Mouse (Mus musculus) cerebellum, adult 2 months (tissue): ENCODE data around the gene Bicra. TPM values are rescaled to one million over a fixed set of nuclear protein-coding genes. Genes with fewer than 3 reads are reported as not detected.

Source experiments
- DNase-seq, 2 experiments: peaks; one replicate each; pipeline ENCODE4 v3.0.0; 2021
- H3K27ac ChIP-seq: fragments of 200-500 bp; 2 replicates; pipeline ENCODE4 v1.5.1; 2012; ENCODE audit warnings: low read length, control low read depth, inconsistent platforms; ENCODE audit not compliant: insufficient read depth
- H3K27me3 ChIP-seq: fragments of 200-500 bp; 2 replicates; pipeline ENCODE4 v1.6.1; 2012; ENCODE audit warnings: inconsistent platforms, mild to moderate bottlenecking, low read length, moderate library complexity; ENCODE audit not compliant: control insufficient read depth, insufficient read depth
- H3K4me1 ChIP-seq: fragments of 200-500 bp; 2 replicates; pipeline ENCODE4 v1.6.1; 2011; ENCODE audit warnings: low read length; ENCODE audit not compliant: control insufficient read depth, insufficient read depth
- H3K4me3 ChIP-seq: fragments of 200-500 bp; replicated peaks from 2 replicates; pipeline ENCODE3; 2011; ENCODE audit warnings: mild to moderate bottlenecking, low read depth, low read length, control low read depth; ENCODE audit not compliant: insufficient read depth
- CTCF ChIP-seq: fragments of 200-500 bp; IDR thresholded peaks from 2 replicates; pipeline ENCODE4 v1.5.1; 2011; ENCODE audit warnings: low read depth, mild to moderate bottlenecking, control low read depth, low read length, moderate library complexity, borderline replicate concordance; ENCODE audit not compliant: insufficient read depth
- POLR2A ChIP-seq: fragments of 200-500 bp; IDR thresholded peaks from 2 replicates; pipeline ENCODE4 v1.6.1; 2011; ENCODE audit warnings: low read length, control low read depth, borderline replicate concordance; ENCODE audit not compliant: insufficient read depth
- WGBS: fragments of 180-500 bp; shearing (Covaris S2); methylation state at CpG from one replicate; pipeline ENCODE4 v1.1.7; 2018; 5-methylcytosine and 5-hydroxymethylcytosine counted together
- polyA plus RNA-seq: library from polyadenylated mRNA; depleted of rRNA; stranded (reverse); fragments of >200 nt; gene quantifications from 2 replicates; pipeline ENCODE4 v1.2.3, GENCODE M21; 2012

Bicra gene
- polyA plus RNA-seq, 1 experiment = 12.3 TPM

GRCm38 (mm10) chr7:15961239-15961638 lies 86.5 kb downstream of the Bicra start:
- H3K27me3 ChIP-seq = no peaks in the 10 kb centered on the region
- H3K27ac ChIP-seq = no peak overlapping the region
- H3K4me3 ChIP-seq = no peak overlapping the region
- H3K4me1 ChIP-seq = no peaks in the 10 kb centered on the region
- TF ChIP-seq CTCF = no peak
- no peak for TF ChIP-seq POLR2A
- DNase-seq = no peak
- 60% methylated on average over 4 of the region's 4 CpGs for WGBS

DNA sequence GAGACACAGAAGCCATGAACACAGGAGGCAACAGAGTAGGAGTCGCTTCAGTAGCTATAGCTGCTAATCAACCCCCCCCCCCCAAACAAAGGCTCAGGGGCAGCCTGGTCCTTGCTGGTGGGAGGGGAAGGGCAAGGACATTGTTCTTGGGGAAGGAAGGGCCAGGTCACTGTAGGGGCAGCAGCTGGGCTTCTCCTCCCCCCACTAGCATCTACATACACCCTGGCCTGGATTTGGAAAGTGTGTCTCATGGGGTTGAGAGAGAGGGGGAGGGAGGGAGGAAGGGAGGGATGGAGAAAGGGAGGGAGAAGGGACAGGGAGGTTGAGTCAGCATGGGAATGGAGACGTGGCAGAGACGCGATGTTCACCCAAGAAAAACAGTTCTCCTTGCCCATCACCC lies 87.0 kb downstream of the Bicra start:
- TF ChIP-seq POLR2A (no peak), CTCF (no peak)
- Histone ChIP-seq H3K4me3 (no peak overlapping the region), H3K27ac (no peak overlapping the region), H3K27me3 (no peaks in the 10 kb centered on the region), H3K4me1 (no peaks in the 10 kb centered on the region)
- DNase-seq = no peak
- WGBS = 52% methylated on average over 4 of the region's 4 CpGs

DNA sequence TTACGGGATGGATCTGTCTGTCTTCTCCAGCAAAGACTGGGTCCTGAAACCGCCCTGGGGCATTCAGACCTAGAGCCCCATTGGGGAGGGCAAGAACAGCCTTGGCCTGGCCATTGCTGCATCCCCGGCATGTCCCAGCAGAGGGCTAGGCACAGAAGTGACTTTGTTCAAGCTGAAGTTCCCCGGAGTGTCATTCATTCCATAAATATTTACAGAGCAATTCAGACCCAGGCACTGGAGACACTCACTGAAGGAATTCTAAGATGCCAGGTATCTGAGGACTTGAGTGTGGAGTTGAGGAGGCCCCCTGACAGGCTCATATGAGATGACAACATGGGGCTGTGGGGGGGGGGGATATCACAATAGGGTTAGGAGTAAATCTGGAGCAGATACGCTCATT lies 91.6 kb downstream of the Bicra start:
- WGBS = 82% methylated on average over 5 of the region's 5 CpGs
- TF ChIP-seq POLR2A (no peak), CTCF (no peak)

GRCm38 (mm10) chr7:15955509-15955908 lies 92.2 kb downstream of the Bicra start:
- WGBS = 37% methylated on average over 7 of the region's 7 CpGs
- no peak overlapping the region for H3K27ac ChIP-seq
- TF ChIP-seq POLR2A (no peak), CTCF (no peak)
- no peak for DNase-seq
- H3K27me3 ChIP-seq = no peaks in the 10 kb centered on the region
- no peak overlapping the region for H3K4me3 ChIP-seq
- H3K4me1 ChIP-seq = no peaks in the 10 kb centered on the region

More for the DNA sequence above, 91.6 kb downstream of the Bicra start:
- Histone ChIP-seq H3K27ac (no peak overlapping the region), H3K27me3 (no peaks in the 10 kb centered on the region), H3K4me3 (no peak overlapping the region), H3K4me1 (no peaks in the 10 kb centered on the region)
- DNase-seq = no peak

DNA sequence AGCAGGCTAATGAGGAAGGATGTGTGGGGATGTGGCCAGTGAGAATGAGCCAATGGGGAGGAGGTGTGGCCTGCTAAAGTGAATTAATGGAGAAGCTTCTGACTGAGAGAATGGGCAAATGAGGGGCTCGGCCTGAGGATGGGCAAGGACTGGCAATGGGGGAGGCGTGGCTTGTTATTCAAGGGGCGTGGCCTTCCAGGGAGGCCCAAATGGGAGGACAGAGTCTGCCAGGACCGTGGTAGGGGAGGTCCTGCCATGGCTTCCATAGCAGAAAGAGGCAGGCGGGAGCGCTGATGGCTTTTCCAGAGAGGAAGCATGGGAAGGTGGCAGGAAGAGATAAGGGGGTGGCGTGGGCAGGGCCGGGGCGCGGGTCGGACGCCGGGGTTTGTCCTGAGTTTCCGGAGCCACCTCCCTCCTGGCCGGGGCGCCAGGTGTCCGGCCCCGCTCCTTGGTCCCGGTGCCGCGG lies 92.7 kb downstream of the Bicra start:
- no peak overlapping the region for H3K4me3 ChIP-seq
- H3K4me1 ChIP-seq = no peaks in the 10 kb centered on the region
- no peak for DNase-seq
- TF ChIP-seq CTCF (no peak), POLR2A (no peak)
- WGBS = 24% methylated on average over 21 of the region's 21 CpGs
- H3K27me3 ChIP-seq = no peaks in the 10 kb centered on the region
- H3K27ac ChIP-seq = no peak overlapping the region

- Histone ChIP-seq H3K4me3 (no peak overlapping the region), H3K27ac (no peak overlapping the region), H3K4me1 (no peaks in the 10 kb centered on the region), H3K27me3 (no peaks in the 10 kb centered on the region)
- DNase-seq = no peak
- 95% methylated on average over 7 of the region's 7 CpGs for WGBS
- TF ChIP-seq CTCF (no peak), POLR2A (no peak)
These were observed 93.3 kb downstream of the Bicra start for GRCm38 (mm10) chr7:15954436-15954835.

DNA sequence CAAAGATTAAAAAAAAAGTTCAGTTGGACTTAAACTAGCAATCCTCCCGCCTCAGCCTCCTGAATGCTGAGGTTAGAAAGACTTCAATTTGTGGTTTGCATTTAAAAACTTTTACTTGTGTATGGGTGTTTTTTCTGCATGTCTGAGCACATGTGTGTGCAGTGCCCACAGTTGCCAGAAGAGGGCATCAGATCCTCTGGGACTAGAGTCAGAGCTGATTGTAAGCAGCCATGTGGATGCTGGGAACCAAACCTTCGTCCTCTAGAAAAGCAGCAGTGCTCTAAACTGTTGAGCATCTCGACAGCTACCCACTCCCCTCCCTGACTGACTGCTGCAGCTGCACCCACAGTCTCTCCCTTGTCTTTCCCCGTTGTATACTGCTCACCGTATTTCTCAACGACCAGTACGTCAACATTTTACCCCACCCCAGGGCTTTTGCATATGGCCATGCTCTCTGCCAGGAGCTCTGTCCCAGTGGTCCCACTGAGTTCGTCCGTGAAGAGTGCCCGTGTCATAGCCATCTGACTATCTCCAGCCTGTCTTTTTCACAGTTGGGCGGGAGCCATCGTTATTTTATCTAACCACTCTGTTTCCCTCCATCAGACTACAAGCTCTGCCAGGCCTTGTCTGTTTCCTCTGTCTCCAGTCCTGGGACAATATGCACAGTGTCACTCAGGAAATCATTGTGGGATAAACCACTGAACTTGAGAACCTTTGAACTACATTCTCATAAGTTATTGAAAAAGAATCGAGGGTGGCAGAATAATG lies 94.2 kb downstream of the Bicra start:
- Histone ChIP-seq H3K4me3 (no peak overlapping the region), H3K4me1 (no peaks in the 10 kb centered on the region), H3K27me3 (no peaks in the 10 kb centered on the region), H3K27ac (no peak overlapping the region)
- TF ChIP-seq POLR2A (no peak), CTCF (no peak; the same call in 1 of the 2 replicates)
- no peak for DNase-seq
- WGBS = 75% methylated on average over 13 of the region's 13 CpGs

DNA sequence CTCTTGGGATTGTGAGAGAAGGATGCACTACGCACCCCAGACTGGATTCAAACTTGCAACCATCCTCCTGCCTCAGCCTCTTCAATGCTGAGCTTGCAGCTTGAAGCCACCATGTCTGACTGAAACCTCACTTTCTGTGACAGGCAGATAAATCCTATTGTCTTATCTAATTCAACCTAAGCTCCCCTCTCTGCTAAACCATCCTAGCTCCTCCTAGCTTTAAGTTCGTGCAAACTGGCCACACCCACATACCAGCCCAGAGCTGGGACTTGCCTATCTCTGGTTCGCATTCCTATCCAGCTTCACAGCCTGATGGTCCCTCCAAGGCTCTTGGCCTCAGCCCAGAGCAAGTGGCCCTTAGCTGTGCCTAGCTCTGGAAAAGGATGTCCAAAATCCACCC lies 95.3 kb downstream of the Bicra start:
- H3K4me1 ChIP-seq = no peaks in the 10 kb centered on the region
- no peak overlapping the region for H3K4me3 ChIP-seq
- no peak for DNase-seq
- H3K27me3 ChIP-seq = no peaks in the 10 kb centered on the region
- H3K27ac ChIP-seq = no peak overlapping the region
- TF ChIP-seq POLR2A = no peak
- TF ChIP-seq CTCF = no peak
- 73% methylated on average over 3 of the region's 3 CpGs for WGBS
